Mouse (Mus musculus) lung, postnatal 25 days (tissue): ENCODE data around the gene Nwd2.

Experiments
- DNase-seq: peaks from one replicate; pipeline ENCODE4 v3.0.0; 2022; ENCODE audit warnings: low spot score

The Nwd2 gene

GRCm38 (mm10) chr5:63649070-63649532 is at the start of gene Nwd2:
Gene Nwd2, plus strand, starts transcription at chr5:63649102.
- no peak for DNase-seq

- DNase-seq: no peak
These were observed 41.5 kb upstream of the Nwd2 start for GRCm38 (mm10) chr5:63607447-63607846.

GRCm38 (mm10) chr5:63616792-63617668 is 31.9 kb upstream of the Nwd2 start:
- no peak for DNase-seq

- no peak for DNase-seq
These were observed 24.8 kb upstream of the Nwd2 start for GRCm38 (mm10) chr5:63624123-63624522.

GRCm38 (mm10) chr5:63627832-63628530 is 20.9 kb upstream of the Nwd2 start:
- DNase-seq: no peak

- DNase-seq: no peak
These were observed 20.4 kb upstream of the Nwd2 start for GRCm38 (mm10) chr5:63628531-63628871.

GRCm38 (mm10) chr5:63634636-63635035 is 14.3 kb upstream of the Nwd2 start:
- no peak for DNase-seq

GRCm38 (mm10) chr5:63648187-63648586 is 715 bp upstream of the Nwd2 start:
- no peak for DNase-seq

- no peak for DNase-seq
These were observed 897 bp downstream of the Nwd2 start for GRCm38 (mm10) chr5:63649533-63650464.

GRCm38 (mm10) chr5:63651813-63652212 is 2.9 kb downstream of the Nwd2 start:
- no peak for DNase-seq

- DNase-seq: no peak
These were observed 3.8 kb downstream of the Nwd2 start for GRCm38 (mm10) chr5:63652705-63653104.

GRCm38 (mm10) chr5:63666884-63667283 is 18.0 kb downstream of the Nwd2 start:
- no peak for DNase-seq

- no peak for DNase-seq
These were observed 27.0 kb downstream of the Nwd2 start for GRCm38 (mm10) chr5:63675934-63676333.

GRCm38 (mm10) chr5:63689084-63689483 is 40.2 kb downstream of the Nwd2 start:
- no peak for DNase-seq

GRCm38 (mm10) chr5:63696784-63697183 is 47.9 kb downstream of the Nwd2 start:
- DNase-seq: no peak

GRCm38 (mm10) chr5:63697196-63697595 is 48.3 kb downstream of the Nwd2 start:
- no peak for DNase-seq

- no peak for DNase-seq
These were observed 80.1 kb downstream of the Nwd2 start for GRCm38 (mm10) chr5:63728955-63729354.

- no peak for DNase-seq
These were observed 86.6 kb downstream of the Nwd2 start for GRCm38 (mm10) chr5:63735521-63735920.

GRCm38 (mm10) chr5:63743426-63743825 is 94.5 kb downstream of the Nwd2 start:
- DNase-seq: no peak

GRCm38 (mm10) chr5:63748299-63748698 is 99.4 kb downstream of the Nwd2 start:
- no peak for DNase-seq

- DNase-seq: no peak
These were observed 99.9 kb downstream of the Nwd2 start for GRCm38 (mm10) chr5:63748759-63749158.

GRCm38 (mm10) chr5:63755092-63755761 is 106.3 kb downstream of the Nwd2 start:
- no peak for DNase-seq
